ENCODE assay signal across 26 mouse cellular contexts in the genomic region with DNA sequence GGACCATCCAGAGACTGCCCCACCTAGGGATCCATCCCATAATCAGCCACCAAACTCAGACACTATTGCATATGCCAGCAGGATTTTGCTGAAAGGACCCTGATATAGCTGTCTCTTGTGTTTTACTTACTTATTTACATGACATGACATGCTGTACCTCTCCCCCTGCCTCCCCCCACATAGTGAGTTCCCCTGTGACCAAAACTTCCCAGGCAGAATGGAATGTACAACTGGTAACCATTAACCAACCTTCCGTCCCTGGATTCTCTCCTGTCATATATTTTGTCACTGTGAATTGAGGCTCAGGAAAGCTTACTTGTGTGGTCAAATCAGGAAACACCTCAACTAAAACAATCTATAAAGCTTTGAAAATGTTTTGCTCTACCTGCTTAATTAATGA.
DNase-seq lines count a peak whose midpoint lies in the region; ATAC-seq lines count a peak whose summit lies in the region.
"Had no signal": no experiment of that assay in that cellular context is flagged by ENCODE, and none has a peak within 500 bp of the region (broad histone marks: within the 10 kb centered on the region; RNA-seq: fewer than 3 reads in every experiment).

No protein-coding gene starts in this region.

- 32% methylated on average over 1 of the region's 1 CpGs for WGBS in kidney, embryonic 16.5 days
- 40% methylated on average over 1 of the region's 1 CpGs for WGBS in embryonic facial prominence, embryonic 10.5 days

- H3K4me1 ChIP-seq in kidney, embryonic 16.5 days (ENCODE audit: insufficient read depth, low read length) = no peaks in the 10 kb centered on the region
- no peaks in the 10 kb centered on the region for H3K4me1 ChIP-seq in embryonic facial prominence, embryonic 10.5 days
- H3K4me1 ChIP-seq: embryonic facial prominence, embryonic 12.5 days; forebrain, embryonic 13.5 days; forebrain, embryonic 15.5 days had no signal

- no peaks in the 10 kb centered on the region for H3K9me3 ChIP-seq in kidney, embryonic 16.5 days (ENCODE audit: low read length)
- no peaks in the 10 kb centered on the region for H3K9me3 ChIP-seq in embryonic facial prominence, embryonic 10.5 days
- H3K9me3 ChIP-seq: embryonic facial prominence, embryonic 12.5 days; forebrain, embryonic 13.5 days; forebrain, embryonic 15.5 days; G1E had no signal

- ATAC-seq in kidney, embryonic 16.5 days (ENCODE audit: low FRiP score, low TSS enrichment) = peak; percentile 82; the same call in 1 of the 2 replicates
- ATAC-seq: activated CD4-positive, CD25-positive, alpha-beta regulatory T cell, adult 4 months; CD4-positive, CD25-positive, alpha-beta regulatory T cell, adult 4 months; forebrain, embryonic 13.5 days; forebrain, embryonic 15.5 days; forebrain, postnatal 0 days; Patski had no signal

- no peak overlapping the region for H3K9ac ChIP-seq in kidney, embryonic 16.5 days (replicated peaks; ENCODE audit: low read length)
- H3K9ac ChIP-seq: embryonic facial prominence, embryonic 12.5 days; forebrain, embryonic 13.5 days; forebrain, embryonic 15.5 days; forebrain, postnatal 0 days had no signal

- H3K27me3 ChIP-seq in kidney, embryonic 16.5 days (ENCODE audit: insufficient read depth, low read length) = no peaks in the 10 kb centered on the region
- no peaks in the 10 kb centered on the region for H3K27me3 ChIP-seq in embryonic facial prominence, embryonic 10.5 days (replicated peaks; ENCODE audit: low read depth, poor library complexity, severe bottlenecking)
- H3K27me3 ChIP-seq: CH12.LX; embryonic facial prominence, embryonic 12.5 days; forebrain, embryonic 13.5 days; forebrain, embryonic 15.5 days; Patski had no signal

- H3K36me3 ChIP-seq in kidney, embryonic 16.5 days (ENCODE audit: insufficient read depth, low read length) = no peaks in the 10 kb centered on the region
- H3K36me3 ChIP-seq in embryonic facial prominence, embryonic 10.5 days (replicated peaks) = no peaks in the 10 kb centered on the region
- H3K36me3 ChIP-seq: embryonic facial prominence, embryonic 12.5 days; forebrain, embryonic 15.5 days; G1E had no signal

- peak; percentile 4 for DNase-seq in embryo, embryonic 10.5 days (ENCODE audit: low spot score)
- no peak for DNase-seq in embryo, embryonic 11 days
- DNase-seq in kidney, adult 9 months = no peak
- DNase-seq in kidney, postnatal 14 days = peak; percentile 0
- DNase-seq in kidney, postnatal 25 days = no peak
- peak; percentile 8 for DNase-seq in embryonic facial prominence, embryonic 10.5 days (ENCODE audit: low spot score)
- no peak for DNase-seq in cerebellum, postnatal 14 days
- DNase-seq: adrenal gland, adult 8-10 months; adrenal gland, postnatal 14 days; adrenal gland, postnatal 36 days; B cell, adult 2 months; cerebellum, adult 11-12 months; cerebellum, adult 2 months; cerebellum, adult 9-10 months; cerebellum, postnatal 10 days; cerebellum, postnatal 36 days; forebrain, postnatal 0 days had no signal

- no peak overlapping the region for H3K27ac ChIP-seq in kidney, embryonic 16.5 days (ENCODE audit: low read length)
- H3K27ac ChIP-seq in embryonic facial prominence, embryonic 10.5 days (replicated peaks) = no peak overlapping the region
- H3K27ac ChIP-seq: embryonic facial prominence, embryonic 12.5 days; forebrain, embryonic 13.5 days; forebrain, embryonic 15.5 days had no signal

- H3K4me2 ChIP-seq in kidney, embryonic 16.5 days (replicated peaks; ENCODE audit: low read depth, low read length) = no peak overlapping the region
- H3K4me2 ChIP-seq: embryonic facial prominence, embryonic 12.5 days; forebrain, embryonic 13.5 days; forebrain, embryonic 15.5 days had no signal

- no peak overlapping the region for H3K4me3 ChIP-seq in kidney, embryonic 16.5 days (ENCODE audit: low read length)
- no peak overlapping the region for H3K4me3 ChIP-seq in embryonic facial prominence, embryonic 10.5 days
- H3K4me3 ChIP-seq: embryonic facial prominence, embryonic 12.5 days; forebrain, embryonic 13.5 days; forebrain, embryonic 15.5 days had no signal

Comparison
In these comparisons a context has a peak if more than half of its experiments do, and no peak if none do; other contexts are left out.
1. DNase-seq: peak in embryo, embryonic 10.5 days (single experiment), kidney, postnatal 14 days (single experiment) and embryonic facial prominence, embryonic 10.5 days (single experiment); none in embryo, embryonic 11 days (single experiment), kidney, adult 9 months (single experiment), kidney, postnatal 25 days (0 of 2) and cerebellum, postnatal 14 days (0 of 2).